In the genomic region with DNA sequence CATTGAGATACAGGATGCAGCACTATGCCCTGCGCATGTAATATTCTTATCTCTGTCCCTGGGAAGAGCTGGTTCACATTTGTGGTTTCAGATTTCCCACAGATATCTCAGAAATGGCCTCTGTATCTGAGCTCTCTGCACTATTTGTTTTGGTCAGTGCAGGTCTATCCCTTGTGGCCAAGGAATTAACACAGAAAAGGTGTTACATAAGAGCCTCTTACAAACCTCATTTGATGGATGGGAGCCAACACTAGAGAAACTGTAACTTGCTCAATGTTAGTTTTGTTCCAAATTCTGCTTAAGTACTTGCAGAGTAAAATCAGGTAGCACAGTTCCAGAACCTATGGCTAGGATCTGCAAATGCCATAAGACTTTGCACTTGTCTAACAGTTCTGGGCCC, we compare ENCODE assay signal across 22 mouse cellular contexts. TPM values are rescaled to one million over a fixed set of nuclear protein-coding genes. Genes with fewer than 3 reads are reported as not detected.
DNase-seq lines count a peak whose midpoint lies in the region; ATAC-seq lines count a peak whose summit lies in the region.
"Had no signal": no experiment of that assay in that cellular context is flagged by ENCODE, and none has a peak within 500 bp of the region (broad histone marks: within the 10 kb centered on the region; RNA-seq: fewer than 3 reads in every experiment).

No protein-coding gene starts in this region.

- no peak overlapping the region for H3K4me3 ChIP-seq in kidney, embryonic 16.5 days (ENCODE audit: low read length)
- H3K4me3 ChIP-seq: erythroblast, embryonic 14.5 days; heart, embryonic 10.5 days; liver, embryonic 15.5 days; midbrain, embryonic 12.5 days; myocyte had no signal

- no peaks in the 10 kb centered on the region for H3K27me3 ChIP-seq in kidney, embryonic 16.5 days (ENCODE audit: insufficient read depth, low read length)
- H3K27me3 ChIP-seq: liver, embryonic 15.5 days; midbrain, embryonic 12.5 days had no signal

- no peak overlapping the region for H3K27ac ChIP-seq in kidney, embryonic 16.5 days (ENCODE audit: low read length)
- H3K27ac ChIP-seq: heart, embryonic 10.5 days; liver, embryonic 15.5 days; midbrain, embryonic 12.5 days had no signal

- ATAC-seq in kidney, embryonic 16.5 days (ENCODE audit: low FRiP score, low TSS enrichment): no peak
- ATAC-seq: forebrain, postnatal 0 days; hindbrain, embryonic 16.5 days had no signal

- no peaks in the 10 kb centered on the region for H3K4me1 ChIP-seq in kidney, embryonic 16.5 days (ENCODE audit: insufficient read depth, low read length)
- H3K4me1 ChIP-seq: heart, embryonic 10.5 days; midbrain, embryonic 12.5 days had no signal

- DNase-seq in kidney, adult 18-20 months: peak; percentile 27
- DNase-seq in 3T3-L1 (ENCODE audit: low read depth, low spot score): peak; percentile 63
- DNase-seq in gonadal fat pad, adult 2 months (ENCODE audit: low read depth): peak; percentile 62
- DNase-seq in lung, postnatal 14 days: peak; percentile 10
- DNase-seq in layer of hippocampus, adult 18-20 months (ENCODE audit: low spot score in 2 of 2): no peak
- DNase-seq in heart, adult 18-20 months: no peak
- DNase-seq in adrenal gland, adult 8-10 months: no peak
- DNase-seq: cerebellum, postnatal 10 days; forebrain, postnatal 0 days; heart, postnatal 14 days; left cerebral cortex, postnatal 4 days; right cerebral cortex, adult 18-20 months; thymus, postnatal 25 days had no signal

- H3K9me3 ChIP-seq in kidney, embryonic 16.5 days (ENCODE audit: low read length): no peaks in the 10 kb centered on the region
- H3K9me3 ChIP-seq: heart, embryonic 10.5 days; liver, embryonic 15.5 days; midbrain, embryonic 12.5 days had no signal

- WGBS in kidney, embryonic 16.5 days: 95% methylated on average over 1 of the region's 1 CpGs

- H3K4me2 ChIP-seq in kidney, embryonic 16.5 days (replicated peaks; ENCODE audit: low read depth, low read length): no peak overlapping the region
- H3K4me2 ChIP-seq: liver, embryonic 15.5 days; midbrain, embryonic 12.5 days had no signal

- H3K36me3 ChIP-seq in kidney, embryonic 16.5 days (ENCODE audit: insufficient read depth, low read length): peaks cover 44% of the 10 kb centered on the region

- H3K9ac ChIP-seq in kidney, embryonic 16.5 days (replicated peaks; ENCODE audit: low read length): no peak overlapping the region
- H3K9ac ChIP-seq: forebrain, postnatal 0 days; liver, embryonic 15.5 days; midbrain, embryonic 12.5 days had no signal

RNA-seq across cellular contexts. Expression of a gene that starts 25.5 kb away (rescaled TPM):
- polyA plus RNA-seq in kidney, embryonic 16.5 days (2015; fragmentation: Nextera tagmentation; extraction: Ambion mirVana): 24.5 and 26.5 TPM in 2 replicates
- 5.4 and 6.8 TPM in 2 replicates for polyA plus RNA-seq in gonadal fat pad, adult 2 months (2012; rRNA removed)
- total RNA-seq in layer of hippocampus, adult 18-20 months (2021): 10 to 100 TPM; 28.5 to 31.6 TPM
- total RNA-seq in heart, adult 18-20 months (2021): 10 to 100 TPM; 10.9 to 11.6 TPM
- 10 to 100 TPM; 20.5 to 26.2 (median 22.8) TPM for total RNA-seq in adrenal gland, adult 8-10 months (2022)

RNA-seq across cellular contexts. Expression of a gene that starts 25.6 kb away (rescaled TPM):
- 7.9 and 10.9 TPM in 2 replicates for polyA plus RNA-seq in kidney, embryonic 16.5 days (2015; fragmentation: Nextera tagmentation; extraction: Ambion mirVana)
- polyA plus RNA-seq in gonadal fat pad, adult 2 months (2012; rRNA removed): 13.5 and 16.2 TPM in 2 replicates
- 1 to 10 TPM; 5.9 to 7.2 TPM for total RNA-seq in layer of hippocampus, adult 18-20 months (2021)
- total RNA-seq in heart, adult 18-20 months (2021): 1 to 10 TPM; 2.1 to 3.0 TPM
- total RNA-seq in adrenal gland, adult 8-10 months (2022): 1 to 10 TPM; 3.6 to 9.3 (median 5.5) TPM

RNA-seq across cellular contexts. Expression of a gene that starts 42.3 kb away (rescaled TPM):
- polyA plus RNA-seq in kidney, embryonic 16.5 days (2015; fragmentation: Nextera tagmentation; extraction: Ambion mirVana): 2.7 and 2.9 TPM in 2 replicates
- polyA plus RNA-seq in gonadal fat pad, adult 2 months (2012; rRNA removed): 0.86 and 1.6 TPM in 2 replicates
- 1 to 10 TPM; 1.6 to 1.8 TPM for total RNA-seq in layer of hippocampus, adult 18-20 months (2021)
- 1 to 10 TPM; 1.4 to 1.8 TPM for total RNA-seq in heart, adult 18-20 months (2021)
- total RNA-seq in adrenal gland, adult 8-10 months (2022): 1 to 10 TPM; 3.0 to 6.3 (median 3.8) TPM
- polyA plus RNA-seq: erythroblast, embryonic 14.5 days had no signal

RNA-seq across cellular contexts. Expression of a gene that starts 49.6 kb away (rescaled TPM):
- 1.1 and 1.3 TPM in 2 replicates for polyA plus RNA-seq in kidney, embryonic 16.5 days (2015; fragmentation: Nextera tagmentation; extraction: Ambion mirVana)
- polyA plus RNA-seq in gonadal fat pad, adult 2 months (2012; rRNA removed): 0.16 and 0.25 TPM in 2 replicates
- total RNA-seq in layer of hippocampus, adult 18-20 months (2021): not detected
- not detected for total RNA-seq in heart, adult 18-20 months (2021)
- 1 to 10 TPM; 1.6 to 2.2 (median 2.1) TPM for total RNA-seq in adrenal gland, adult 8-10 months (2022)
- total RNA-seq: ES-E14; heart, postnatal 14 days had no signal
- polyA plus RNA-seq: erythroblast, embryonic 14.5 days; spleen, adult 2 months had no signal

RNA-seq across cellular contexts. Expression of a gene that starts 49.7 kb away (rescaled TPM):
- polyA plus RNA-seq in kidney, embryonic 16.5 days (2015; fragmentation: Nextera tagmentation; extraction: Ambion mirVana): 5.7 and 6.7 TPM in 2 replicates
- polyA plus RNA-seq in gonadal fat pad, adult 2 months (2012; rRNA removed): 2.5 and 3.0 TPM in 2 replicates
- 10 to 100 TPM; 20.6 to 22.9 TPM for total RNA-seq in layer of hippocampus, adult 18-20 months (2021)
- total RNA-seq in heart, adult 18-20 months (2021): 10 to 100 TPM in 1 of 2 experiments, 1 to 10 TPM in 1; 9.6 to 10.7 TPM
- 10 to 100 TPM; 18.9 to 25.4 (median 21.3) TPM for total RNA-seq in adrenal gland, adult 8-10 months (2022)

Comparison
In these comparisons a context has a peak if more than half of its experiments do, and no peak if none do; other contexts are left out.
1. DNase-seq: peak in kidney, adult 18-20 months (single experiment), 3T3-L1 (single experiment), gonadal fat pad, adult 2 months (single experiment) and lung, postnatal 14 days (single experiment); none in layer of hippocampus, adult 18-20 months (0 of 2), heart, adult 18-20 months (0 of 2) and adrenal gland, adult 8-10 months (single experiment).